Mouse (Mus musculus): ENCODE measurements around the gene Ntm.

GRCm38 (mm10) chr9:29296752-29297151, 666.2 kb downstream of the Ntm start:
- TF ChIP-seq CTCF (IDR thresholded peaks at IDR 0.05) (no peak), POLR2A (IDR thresholded peaks at IDR 0.05; ENCODE audit: insufficient read depth, low read depth, low read length) (no peak), EP300 (IDR thresholded peaks at IDR 0.05; ENCODE audit: insufficient read depth, low read depth, low read length) (no peak)

Measured in heart, adult 2 months (tissue).